Mouse (Mus musculus): Measurements from ENCODE around the gene Doxl2.

Doxl2 gene

GRCm38 (mm10) chr6:49011191-49011590, 36.4 kb downstream of the Doxl2 start:
- no peak for DNase-seq

DNA sequence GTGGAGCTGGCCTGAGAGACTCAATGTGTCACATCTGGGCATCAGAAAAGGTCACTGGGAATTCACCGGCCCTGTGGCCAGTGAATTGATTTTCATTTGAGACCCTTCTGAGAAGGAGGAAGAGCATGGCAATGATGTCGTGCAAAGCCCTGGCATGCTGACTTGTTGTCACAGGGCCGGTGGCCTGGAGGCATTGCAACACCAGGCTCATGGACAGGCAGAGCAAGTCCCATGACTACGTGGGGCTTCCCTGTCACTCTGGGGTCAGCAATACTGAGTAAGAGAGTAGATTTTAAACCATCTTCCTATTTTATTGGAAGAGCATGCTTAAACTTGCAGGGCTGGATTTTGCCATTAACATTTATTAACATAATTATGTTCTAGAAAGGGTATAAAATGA, 38.3 kb downstream of the Doxl2 start:
- DNase-seq = no peak

- DNase-seq = no peak
Measured at GRCm38 (mm10) chr6:49013458-49013857, 38.7 kb downstream of the Doxl2 start.

DNA sequence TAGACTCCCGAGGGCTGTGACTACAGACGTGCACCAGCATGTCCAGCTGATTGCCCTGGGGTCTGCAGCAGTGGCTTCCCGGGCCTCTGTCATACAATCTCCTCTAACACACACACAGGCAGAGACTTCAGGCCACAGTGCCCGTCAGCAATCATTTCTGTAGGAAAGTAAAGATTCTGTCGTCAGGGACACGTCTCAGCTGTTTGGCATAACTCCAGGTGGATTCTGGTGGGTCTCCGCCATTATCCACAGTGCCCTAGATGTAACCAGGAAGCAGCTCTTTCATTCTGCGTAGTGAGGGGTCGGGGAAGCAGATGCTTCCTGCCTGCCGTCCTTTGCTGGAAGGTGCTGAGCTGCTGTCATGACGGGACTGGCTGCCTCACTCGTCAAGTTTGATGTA, 42.4 kb downstream of the Doxl2 start:
- DNase-seq = no peak

DNA sequence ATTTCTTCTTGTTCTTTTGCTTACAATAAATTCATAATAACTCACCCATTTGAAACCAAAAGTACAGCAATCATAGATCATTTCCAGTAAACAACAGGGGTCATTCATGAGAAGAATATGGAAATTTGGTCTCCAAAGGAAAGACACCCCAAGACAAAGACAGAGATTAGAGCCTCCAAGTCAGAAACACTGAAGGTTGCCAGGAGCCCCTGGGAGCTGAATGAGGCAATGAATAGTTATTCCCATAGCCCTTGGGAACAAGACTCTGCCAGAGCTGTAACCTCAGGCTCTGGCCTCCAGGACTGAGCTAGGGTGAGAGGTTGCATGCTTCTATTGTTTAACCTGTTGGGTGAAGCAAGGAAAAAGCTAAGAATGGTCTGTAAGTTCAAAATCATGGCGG, 44.6 kb downstream of the Doxl2 start:
- no peak for DNase-seq

DNA sequence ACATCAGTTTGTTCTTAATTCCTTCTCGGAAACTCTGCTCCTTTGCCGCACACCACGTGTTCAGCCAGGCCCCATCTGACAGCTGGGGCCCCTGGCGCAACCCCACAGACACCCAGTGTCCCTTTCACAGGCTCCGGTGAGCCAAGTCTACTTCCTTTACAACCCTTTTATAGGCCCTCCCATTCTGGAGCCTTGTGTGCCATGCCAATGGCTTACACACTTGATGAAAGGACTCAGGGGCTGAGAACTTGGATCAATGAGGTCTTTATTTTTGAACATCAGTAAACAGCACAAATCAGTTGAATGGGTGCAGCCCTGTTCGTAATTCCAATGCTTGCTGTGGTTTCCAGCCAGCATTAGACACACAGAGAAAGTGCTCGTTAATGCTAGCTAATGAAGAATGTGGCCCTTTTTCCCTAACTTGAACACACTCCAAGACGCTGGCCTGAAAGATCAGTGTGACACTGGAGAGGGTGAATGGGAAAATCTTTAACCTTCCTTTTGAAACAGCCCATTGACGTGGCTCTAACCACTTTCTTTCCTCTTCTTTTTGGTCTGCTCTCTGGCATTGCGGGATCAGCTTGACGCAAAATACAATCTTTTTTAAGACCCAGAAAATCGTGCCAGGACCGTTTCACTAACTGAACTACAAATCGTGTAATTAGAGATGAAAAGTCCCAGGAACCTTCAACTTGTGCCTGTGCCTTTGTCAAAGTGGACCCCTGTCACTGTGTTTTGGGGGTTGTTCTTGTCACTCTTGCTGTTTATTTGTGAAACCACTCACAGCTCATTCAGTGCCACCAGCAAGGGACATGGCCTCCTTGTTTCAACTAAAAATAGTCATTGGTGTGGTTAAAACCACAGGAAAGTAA, 46.6 kb downstream of the Doxl2 start:
- DNase-seq = no peak

DNA sequence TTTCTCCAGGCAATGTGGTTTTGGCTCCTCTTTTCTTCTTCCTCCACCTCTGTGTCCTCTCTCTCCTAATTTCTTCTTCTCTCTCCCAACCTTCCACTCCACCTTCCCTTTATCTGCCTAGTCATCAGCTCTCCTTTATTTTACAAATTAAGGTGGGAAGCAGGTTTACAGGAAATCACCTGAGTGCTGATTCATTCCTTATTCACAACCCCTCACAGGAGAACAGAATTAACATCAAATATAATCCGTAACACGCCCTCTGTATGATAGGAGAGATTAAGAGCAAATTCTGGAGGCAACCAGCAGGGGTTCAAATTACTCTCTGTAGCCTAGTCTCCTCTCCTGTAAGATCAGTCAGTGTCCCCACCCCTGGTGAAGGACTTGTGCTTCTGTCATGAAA, 47.6 kb downstream of the Doxl2 start:
- no peak for DNase-seq

- DNase-seq = no peak
Measured at GRCm38 (mm10) chr6:49023315-49023714, 48.6 kb downstream of the Doxl2 start.

DNA sequence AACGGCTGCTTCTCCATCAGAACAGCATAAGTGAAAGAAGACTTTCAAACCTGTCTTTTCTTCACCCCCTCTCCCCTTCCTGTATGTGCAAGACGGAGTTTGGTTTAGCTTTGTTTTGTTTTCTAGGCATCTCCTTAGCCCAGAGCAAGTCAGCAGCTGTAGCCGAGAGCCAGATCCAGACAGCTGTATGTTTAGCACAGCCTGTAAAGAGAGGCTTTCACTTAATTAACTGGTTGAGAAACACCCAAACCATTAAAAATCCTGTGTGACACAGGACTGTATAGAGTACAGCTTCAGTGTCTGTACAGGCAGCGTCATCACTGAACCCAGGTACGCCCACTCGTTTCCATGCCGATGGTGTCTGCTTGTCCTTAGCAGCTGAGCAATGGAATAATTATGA, 50.5 kb downstream of the Doxl2 start:
- no peak for DNase-seq

DNA sequence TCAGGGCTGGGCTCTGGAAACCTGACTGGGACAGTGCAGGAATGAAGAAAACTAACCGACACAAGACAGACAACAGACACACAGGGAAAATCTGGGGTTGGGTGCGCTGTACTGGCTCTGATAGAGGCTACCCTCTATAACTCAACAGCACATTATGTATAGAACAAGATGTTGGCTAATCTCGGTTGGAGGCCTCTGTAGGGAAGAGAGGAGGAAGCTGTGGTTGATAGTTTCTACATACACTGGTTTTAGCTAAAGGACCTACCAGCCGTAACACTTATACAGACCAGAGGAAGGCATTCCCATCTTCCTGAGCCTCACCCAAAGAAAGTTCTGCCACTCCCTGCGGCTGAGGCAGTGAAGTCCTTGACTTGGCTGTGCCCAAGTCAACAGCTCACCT, 51.7 kb downstream of the Doxl2 start:
- DNase-seq = no peak

- DNase-seq = no peak
Measured at GRCm38 (mm10) chr6:49028019-49028418, 53.3 kb downstream of the Doxl2 start.

Measured in embryo, embryonic 11 days (tissue).